Mouse (Mus musculus): ENCODE measurements at regions not wholly inside any gene's neighbourhood (a gene's known extent, or its start where the extent isn't known, plus 50 kb on each side); places are given as distances from the start of the nearest gene placed in this dataset.

GRCm38 (mm10) chr14:78438064-78438677 is 98.4 kb downstream of the Akap11 start:
- DNase-seq (ENCODE audit: low spot score in 2 of 2) = no peak

- DNase-seq (ENCODE audit: low spot score in 2 of 2) = no peak
Measured at GRCm38 (mm10) chr14:78436586-78436985, 100.0 kb downstream of the Akap11 start.

GRCm38 (mm10) chr14:78435982-78436381 is 100.6 kb downstream of the Akap11 start:
- DNase-seq (ENCODE audit: low spot score in 2 of 2) = no peak

GRCm38 (mm10) chr14:78435561-78435960 is 101.0 kb downstream of the Akap11 start:
- DNase-seq (ENCODE audit: low spot score in 2 of 2) = no peak

GRCm38 (mm10) chr14:78434753-78435152 is 101.9 kb downstream of the Akap11 start:
- no peak for DNase-seq (ENCODE audit: low spot score in 2 of 2)

- no peak for DNase-seq (ENCODE audit: low spot score in 2 of 2)
Measured at GRCm38 (mm10) chr14:78434126-78434525, 102.5 kb downstream of the Akap11 start.

GRCm38 (mm10) chr14:78432471-78432870 is 104.1 kb downstream of the Akap11 start:
- DNase-seq (ENCODE audit: low spot score in 2 of 2) = no peak

- no peak for DNase-seq (ENCODE audit: low spot score in 2 of 2)
Measured at GRCm38 (mm10) chr14:78431931-78432330, 104.7 kb downstream of the Akap11 start.

GRCm38 (mm10) chr14:78431406-78431805 is 105.2 kb downstream of the Akap11 start:
- peak in 1 of 2 experiments; percentile 3 for DNase-seq (ENCODE audit: low spot score in 2 of 2)

- peak; percentile 11 to 28 for DNase-seq (ENCODE audit: low spot score in 2 of 2)
Measured at GRCm38 (mm10) chr14:78428233-78429019, 108.2 kb downstream of the Akap11 start.

- no peak for DNase-seq (ENCODE audit: low spot score in 2 of 2)
Measured at GRCm38 (mm10) chr14:78427062-78427461, 109.5 kb downstream of the Akap11 start.

- DNase-seq (ENCODE audit: low spot score in 2 of 2) = no peak
Measured at GRCm38 (mm10) chr14:78422601-78423000, 114.0 kb downstream of the Akap11 start.

- DNase-seq (ENCODE audit: low spot score in 2 of 2) = no peak
Measured at GRCm38 (mm10) chr14:78420966-78421365, 113.1 kb upstream of the Tnfsf11 start.

GRCm38 (mm10) chr14:78420176-78420575 is 112.3 kb upstream of the Tnfsf11 start:
- DNase-seq (ENCODE audit: low spot score in 2 of 2) = no peak

- no peak for DNase-seq (ENCODE audit: low spot score in 2 of 2)
Measured at GRCm38 (mm10) chr14:78405568-78405967, 97.7 kb upstream of the Tnfsf11 start.

GRCm38 (mm10) chr14:78397914-78398313 is 90.1 kb upstream of the Tnfsf11 start:
- DNase-seq (ENCODE audit: low spot score in 2 of 2) = no peak

GRCm38 (mm10) chr14:78395631-78396030 is 87.8 kb upstream of the Tnfsf11 start:
- DNase-seq (ENCODE audit: low spot score in 2 of 2) = no peak

GRCm38 (mm10) chr14:78387011-78387410 is 79.2 kb upstream of the Tnfsf11 start:
- no peak for DNase-seq (ENCODE audit: low spot score in 2 of 2)

- no peak for DNase-seq (ENCODE audit: low spot score in 2 of 2)
Measured at GRCm38 (mm10) chr14:78384370-78384769, 76.5 kb upstream of the Tnfsf11 start.

GRCm38 (mm10) chr14:78383256-78383709 is 75.4 kb upstream of the Tnfsf11 start:
- peak; percentile 85 to 87 for DNase-seq (ENCODE audit: low spot score in 2 of 2)

GRCm38 (mm10) chr14:78380011-78380410 is 72.2 kb upstream of the Tnfsf11 start:
- DNase-seq (ENCODE audit: low spot score in 2 of 2) = no peak

GRCm38 (mm10) chr14:78376591-78376990 is 68.7 kb upstream of the Tnfsf11 start:
- no peak for DNase-seq (ENCODE audit: low spot score in 2 of 2)

Measured in right cerebral cortex, postnatal 36 days (tissue).